Mouse (Mus musculus): Measurements from ENCODE around the gene Cinp. TPM values are rescaled to one million over a fixed set of nuclear protein-coding genes. Genes with fewer than 3 reads are reported as not detected.
"Not testable (repeated sequence)": the region's sequence is repeated elsewhere in the genome, so short reads cannot be mapped to it uniquely, and the experiment has no call there.

Cinp gene
- polyA plus RNA-seq, 2 experiments, result 74.8 to 77.6 TPM

- no peaks in the 10 kb centered on the region for H3K27me3 ChIP-seq (ENCODE audit: control insufficient read depth, insufficient read depth, low read length)
- no peak overlapping the region for H3K9ac ChIP-seq (ENCODE audit: low read depth, low read length, severe bottlenecking)
- no peaks in the 10 kb centered on the region for H3K9me3 ChIP-seq (ENCODE audit: control insufficient read depth, low read length)
- H3K27ac ChIP-seq (replicated peaks; ENCODE audit: low read depth, low read length), result no peak overlapping the region
- no peak overlapping the region for H3K4me3 ChIP-seq (replicated peaks; ENCODE audit: low read length)
- peaks cover 60% of the 10 kb centered on the region for H3K36me3 ChIP-seq (ENCODE audit: control insufficient read depth, insufficient read depth, low read length)
- H3K4me1 ChIP-seq (ENCODE audit: control insufficient read depth, insufficient read depth, low read length), result no peaks in the 10 kb centered on the region
- DNase-seq (ENCODE audit: low spot score) (no peak), ATAC-seq (ENCODE audit: low FRiP score, low read depth) (no peak)
- no peak for TF ChIP-seq POLR2A (IDR thresholded peaks at IDR 0.05; ENCODE audit: borderline replicate concordance, extremely low read depth, insufficient read depth, insufficient read length)
- no peak overlapping the region for H3K4me2 ChIP-seq (replicated peaks; ENCODE audit: low read depth, low read length, severe bottlenecking)
Measured at GRCm38 (mm10) chr12:110860293-110860692, 28.7 kb downstream of the Cinp start.

GRCm38 (mm10) chr12:110858681-110859080 lies 30.3 kb downstream of the Cinp start:
- H3K36me3 ChIP-seq (ENCODE audit: control insufficient read depth, insufficient read depth, low read length), result peaks cover 50% of the 10 kb centered on the region
- not testable (repeated sequence) for H3K4me3 ChIP-seq (replicated peaks; ENCODE audit: low read length); H3K27me3 ChIP-seq (ENCODE audit: control insufficient read depth, insufficient read depth, low read length); H3K4me1 ChIP-seq (ENCODE audit: control insufficient read depth, insufficient read depth, low read length); H3K9ac ChIP-seq (ENCODE audit: low read depth, low read length, severe bottlenecking); ATAC-seq (ENCODE audit: low FRiP score, low read depth); DNase-seq (ENCODE audit: low spot score); H3K9me3 ChIP-seq (ENCODE audit: control insufficient read depth, low read length); H3K4me2 ChIP-seq (replicated peaks; ENCODE audit: low read depth, low read length, severe bottlenecking); H3K27ac ChIP-seq (replicated peaks; ENCODE audit: low read depth, low read length)
- WGBS, result 96% methylated on average over 15 of the region's 15 CpGs

DNA sequence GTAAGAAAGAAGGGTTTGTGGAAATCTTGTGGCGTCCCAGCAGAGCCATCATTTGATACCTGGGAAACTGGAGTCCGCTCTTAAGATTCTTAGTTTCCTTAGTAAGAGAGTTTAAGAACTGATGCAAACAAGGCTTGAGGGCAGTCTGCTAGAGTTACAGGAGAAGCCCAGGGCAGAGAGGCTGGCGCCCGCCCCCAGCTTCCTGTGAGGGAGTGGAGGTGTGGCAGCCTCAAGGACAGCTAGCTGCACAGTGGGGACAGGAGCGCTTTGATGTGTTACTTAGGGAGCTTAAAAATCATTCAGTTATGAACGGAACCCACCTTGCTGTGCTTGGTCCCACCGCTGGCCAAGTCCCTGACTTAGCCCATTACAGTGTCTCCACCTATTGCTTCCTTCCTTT lies 31.7 kb downstream of the Cinp start:
- Histone ChIP-seq H3K36me3 (ENCODE audit: control insufficient read depth, insufficient read depth, low read length) (peaks cover 40% of the 10 kb centered on the region), H3K9ac (ENCODE audit: low read depth, low read length, severe bottlenecking) (no peak overlapping the region)

DNA sequence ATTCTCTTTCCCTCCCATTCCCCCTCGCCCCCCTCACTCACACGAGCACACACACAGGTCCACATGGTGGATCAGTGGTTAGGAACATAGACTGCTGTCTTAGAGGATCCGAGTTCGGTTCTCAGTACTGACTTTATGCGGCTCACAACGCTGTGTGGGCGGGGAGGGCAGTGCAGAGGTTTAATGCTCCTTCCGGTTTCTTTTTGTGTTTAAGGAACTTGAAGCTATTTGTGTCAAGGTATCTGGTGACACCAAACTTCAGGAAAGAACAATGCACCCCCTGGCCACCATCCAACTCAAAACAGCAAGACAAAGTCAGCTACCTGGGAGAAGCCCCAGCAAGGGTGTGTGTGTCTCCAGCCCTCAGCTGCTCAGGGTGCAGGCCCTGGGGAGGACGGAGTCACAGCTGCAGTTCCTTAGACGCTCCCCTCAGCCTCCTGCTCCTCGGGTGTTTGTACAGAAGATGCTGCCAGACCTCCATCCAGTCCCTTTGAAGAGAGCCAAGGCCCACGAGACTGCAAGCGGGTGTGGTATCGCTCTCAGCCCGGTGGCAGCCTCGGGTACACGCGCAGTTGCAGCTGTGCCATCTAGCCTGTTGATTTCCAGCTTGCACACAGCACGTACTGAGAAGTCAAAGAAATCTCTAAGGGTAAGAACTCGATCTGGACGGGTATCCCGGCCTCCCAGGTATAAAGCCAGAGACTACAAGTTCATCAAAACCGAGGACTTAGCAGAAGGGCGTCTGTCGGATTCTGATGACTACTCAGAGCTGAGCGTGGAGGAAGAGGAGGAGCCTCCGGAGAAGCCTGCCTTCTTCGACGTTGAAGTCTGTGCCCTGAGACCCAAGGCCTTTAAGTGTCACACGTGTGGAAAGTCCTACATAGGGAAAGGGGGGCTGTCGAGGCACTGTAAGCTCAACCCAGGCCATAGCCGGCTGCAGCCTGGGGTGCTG lies 33.9 kb downstream of the Cinp start:
- H3K9ac ChIP-seq (ENCODE audit: low read depth, low read length, severe bottlenecking), result no peak overlapping the region
- H3K4me2 ChIP-seq (replicated peaks; ENCODE audit: low read depth, low read length, severe bottlenecking), result no peak overlapping the region
- no peak for TF ChIP-seq POLR2A (IDR thresholded peaks at IDR 0.05; ENCODE audit: borderline replicate concordance, extremely low read depth, insufficient read depth, insufficient read length)
- no peaks in the 10 kb centered on the region for H3K9me3 ChIP-seq (ENCODE audit: control insufficient read depth, low read length)
- no peak overlapping the region for H3K4me3 ChIP-seq (replicated peaks; ENCODE audit: low read length)
- peaks cover 7% of the 10 kb centered on the region; the same call in 1 of the 2 replicates for H3K4me1 ChIP-seq (ENCODE audit: control insufficient read depth, insufficient read depth, low read length)
- H3K27me3 ChIP-seq (ENCODE audit: control insufficient read depth, insufficient read depth, low read length), result no peaks in the 10 kb centered on the region
- DNase-seq (ENCODE audit: low spot score) (no peak), ATAC-seq (ENCODE audit: low FRiP score, low read depth) (no peak)
- peaks cover 25% of the 10 kb centered on the region for H3K36me3 ChIP-seq (ENCODE audit: control insufficient read depth, insufficient read depth, low read length)
- WGBS, result 84% methylated on average over 32 of the region's 32 CpGs
- H3K27ac ChIP-seq (replicated peaks; ENCODE audit: low read depth, low read length), result 0 out of 2 replicates have a peak overlapping the region, but pooled peaks have one; percentile 5

More for the DNA sequence above, 31.7 kb downstream of the Cinp start:
- WGBS, result 72% methylated on average over 7 of the region's 7 CpGs
- DNase-seq (ENCODE audit: low spot score) (no peak), ATAC-seq (ENCODE audit: low FRiP score, low read depth) (no peak)
- H3K27ac ChIP-seq (replicated peaks; ENCODE audit: low read depth, low read length), result no peak overlapping the region
- H3K9me3 ChIP-seq (ENCODE audit: control insufficient read depth, low read length), result no peaks in the 10 kb centered on the region
- no peak overlapping the region for H3K4me2 ChIP-seq (replicated peaks; ENCODE audit: low read depth, low read length, severe bottlenecking)
- H3K4me1 ChIP-seq (ENCODE audit: control insufficient read depth, insufficient read depth, low read length), result no peaks in the 10 kb centered on the region
- TF ChIP-seq POLR2A (IDR thresholded peaks at IDR 0.05; ENCODE audit: borderline replicate concordance, extremely low read depth, insufficient read depth, insufficient read length), result no peak
- H3K27me3 ChIP-seq (ENCODE audit: control insufficient read depth, insufficient read depth, low read length), result no peaks in the 10 kb centered on the region
- H3K4me3 ChIP-seq (replicated peaks; ENCODE audit: low read length), result no peak overlapping the region

GRCm38 (mm10) chr12:110851923-110852322 lies 37.0 kb downstream of the Cinp start:
- Histone ChIP-seq H3K4me3 (replicated peaks; ENCODE audit: low read length) (no peak overlapping the region), H3K27me3 (ENCODE audit: control insufficient read depth, insufficient read depth, low read length) (peaks cover under 1% of the 10 kb centered on the region; the same call in 1 of the 2 replicates), H3K36me3 (ENCODE audit: control insufficient read depth, insufficient read depth, low read length) (peaks cover 15% of the 10 kb centered on the region), H3K27ac (replicated peaks; ENCODE audit: low read depth, low read length) (no peak overlapping the region), H3K4me2 (replicated peaks; ENCODE audit: low read depth, low read length, severe bottlenecking) (no peak overlapping the region), H3K4me1 (ENCODE audit: control insufficient read depth, insufficient read depth, low read length) (peaks cover 7% of the 10 kb centered on the region; the same call in 1 of the 2 replicates), H3K9me3 (ENCODE audit: control insufficient read depth, low read length) (no peaks in the 10 kb centered on the region), H3K9ac (ENCODE audit: low read depth, low read length, severe bottlenecking) (no peak overlapping the region)
- DNase-seq (ENCODE audit: low spot score) (no peak), ATAC-seq (ENCODE audit: low FRiP score, low read depth) (no peak)
- WGBS, result 97% methylated on average over 1 of the region's 1 CpGs
- TF ChIP-seq POLR2A (IDR thresholded peaks at IDR 0.05; ENCODE audit: borderline replicate concordance, extremely low read depth, insufficient read depth, insufficient read length), result no peak

All from limb, embryonic 14.5 days (tissue).